Comparison of ENCODE assay signal across 15 mouse cellular contexts in genomic region chr10:125912207-125912606, GRCm38 (mm10). TPM values are rescaled to one million over a fixed set of nuclear protein-coding genes. Genes with fewer than 3 reads are reported as not detected.
DNase-seq lines count a peak whose midpoint lies in the region; ATAC-seq and TF ChIP-seq lines count a peak whose summit lies in the region.
"Had no signal": no experiment of that assay in that cellular context is flagged by ENCODE, and none has a peak within 500 bp of the region (broad histone marks: within the 10 kb centered on the region; RNA-seq: fewer than 3 reads in every experiment).

No protein-coding gene starts in this region.

- DNase-seq in embryo, embryonic 10.5 days (ENCODE audit: low spot score): peak; percentile 29
- no peak for DNase-seq in embryo, embryonic 10 days (ENCODE audit: low spot score)
- DNase-seq in left cerebral cortex, postnatal 4 days: peak; percentile 13
- DNase-seq in left cerebral cortex, postnatal 14 days (ENCODE audit: low spot score in 2 of 2): no peak
- DNase-seq in midbrain, postnatal 0 days (ENCODE audit: low spot score): peak; percentile 51
- DNase-seq in adrenal gland, postnatal 25 days: no peak
- DNase-seq: cerebellum, adult 9-10 months; heart, adult 2 months; heart, postnatal 14 days; kidney, postnatal 25 days; spleen, adult 18-20 months had no signal

- no peak overlapping the region for H3K27ac ChIP-seq in hindbrain, embryonic 13.5 days
- no peak overlapping the region for H3K27ac ChIP-seq in midbrain, postnatal 0 days (ENCODE audit: low read depth, low read length)
- H3K27ac ChIP-seq: embryonic facial prominence, embryonic 15.5 days; heart, adult 2 months; liver, embryonic 14.5 days had no signal

- WGBS in hindbrain, embryonic 13.5 days: 22% methylated on average over 7 of the region's 7 CpGs
- WGBS in midbrain, postnatal 0 days: 51% methylated on average over 7 of the region's 7 CpGs

- H3K27me3 ChIP-seq in hindbrain, embryonic 13.5 days: no peaks in the 10 kb centered on the region
- no peaks in the 10 kb centered on the region for H3K27me3 ChIP-seq in midbrain, postnatal 0 days (ENCODE audit: insufficient read depth, low read length)
- H3K27me3 ChIP-seq: embryonic facial prominence, embryonic 15.5 days had no signal

- intact Hi-C loops in left cerebral cortex, postnatal 4 days (cut with DNase I): no loop called here
- intact Hi-C loops in left cerebral cortex, postnatal 14 days (cut with DNase I): no loop called here

- no peak for TF ChIP-seq CTCF in midbrain, postnatal 0 days (IDR thresholded peaks at IDR 0.05)

- H3K4me1 ChIP-seq in hindbrain, embryonic 13.5 days (replicated peaks): 0 out of 2 replicates have a peak, but pooled peaks cover 4% of the 10 kb centered on the region
- no peaks in the 10 kb centered on the region for H3K4me1 ChIP-seq in midbrain, postnatal 0 days (ENCODE audit: insufficient read depth, low read length)
- H3K4me1 ChIP-seq: embryonic facial prominence, embryonic 15.5 days had no signal

- no peak overlapping the region for H3K4me2 ChIP-seq in hindbrain, embryonic 13.5 days
- H3K4me2 ChIP-seq in midbrain, postnatal 0 days (ENCODE audit: low read depth, low read length, poor library complexity, severe bottlenecking): no peak overlapping the region
- H3K4me2 ChIP-seq: embryonic facial prominence, embryonic 15.5 days had no signal

- ATAC-seq in hindbrain, embryonic 13.5 days (ENCODE audit: low FRiP score): peak; percentile 66; the same call in 1 of the 2 replicates
- ATAC-seq in midbrain, postnatal 0 days (ENCODE audit: low FRiP score): no peak
- no peak for ATAC-seq in megakaryocyte-erythroid progenitor cell, adult 5-6 weeks (replicated peaks; ENCODE audit: low FRiP score, low TSS enrichment, poor library complexity, severe bottlenecking)

- no peaks in the 10 kb centered on the region for H3K9me3 ChIP-seq in hindbrain, embryonic 13.5 days
- H3K9me3 ChIP-seq in midbrain, postnatal 0 days (ENCODE audit: low read length): no peaks in the 10 kb centered on the region; the same call in 1 of the 2 replicates
- H3K9me3 ChIP-seq: embryonic facial prominence, embryonic 15.5 days had no signal

- no peak overlapping the region for H3K4me3 ChIP-seq in hindbrain, embryonic 13.5 days
- H3K4me3 ChIP-seq in midbrain, postnatal 0 days (ENCODE audit: low read depth, low read length): no peak overlapping the region
- H3K4me3 ChIP-seq: embryonic facial prominence, embryonic 15.5 days; heart, adult 2 months had no signal

- H3K9ac ChIP-seq in hindbrain, embryonic 13.5 days: no peak overlapping the region
- H3K9ac ChIP-seq in midbrain, postnatal 0 days (replicated peaks; ENCODE audit: low read length, poor library complexity, severe bottlenecking): no peak overlapping the region
- H3K9ac ChIP-seq: embryonic facial prominence, embryonic 15.5 days; liver, embryonic 14.5 days had no signal

- no peaks in the 10 kb centered on the region for H3K36me3 ChIP-seq in hindbrain, embryonic 13.5 days
- no peaks in the 10 kb centered on the region for H3K36me3 ChIP-seq in midbrain, postnatal 0 days (ENCODE audit: insufficient read depth, low read length)
- H3K36me3 ChIP-seq: embryonic facial prominence, embryonic 15.5 days had no signal

RNA-seq across cellular contexts. Expression of gene Lrig3, which starts 53.8 kb away (rescaled TPM):
- 1 to 10 TPM; 4.4 to 4.6 TPM for total RNA-seq in left cerebral cortex, postnatal 4 days (2021)
- total RNA-seq in left cerebral cortex, postnatal 14 days (2021): 1 to 10 TPM; 3.1 to 3.7 TPM
- polyA plus RNA-seq in hindbrain, embryonic 13.5 days (2015; fragmentation: Nextera tagmentation; extraction: Ambion mirVana): 5.0 and 5.5 TPM in 2 replicates
- total RNA-seq in midbrain, postnatal 0 days (2014; rRNA removed): 5.8 and 7.5 TPM in 2 replicates
- 1.6 and 2.3 TPM in 2 replicates for polyA plus RNA-seq in midbrain, postnatal 0 days (2015; fragmentation: Nextera tagmentation; extraction: Ambion mirVana)
- 4.0 and 7.2 TPM in 2 replicates for total RNA-seq in adrenal gland, postnatal 25 days (2021)
- total RNA-seq in megakaryocyte-erythroid progenitor cell, adult 5-6 weeks (2014; fragmentation: Nextera tagmentation): 0.52 and 0.59 TPM in 2 replicates
- total RNA-seq in megakaryocyte-erythroid progenitor cell, adult 5-6 weeks (2017): 1.3 TPM in 1 of 2 replicates, not detected in the other

Comparison
In these comparisons a context has a peak if more than half of its experiments do, and no peak if none do; other contexts are left out.
1. DNase-seq: peak in embryo, embryonic 10.5 days (single experiment), left cerebral cortex, postnatal 4 days (single experiment) and midbrain, postnatal 0 days (single experiment); none in embryo, embryonic 10 days (single experiment), left cerebral cortex, postnatal 14 days (0 of 2) and adrenal gland, postnatal 25 days (single experiment).